Mouse (Mus musculus): ENCODE data around the gene Filip1l. TPM values are rescaled to one million over a fixed set of nuclear protein-coding genes. Genes with fewer than 3 reads are reported as not detected.

The Filip1l gene
- polyA plus RNA-seq, 1 experiment, result 57.1 TPM

DNA sequence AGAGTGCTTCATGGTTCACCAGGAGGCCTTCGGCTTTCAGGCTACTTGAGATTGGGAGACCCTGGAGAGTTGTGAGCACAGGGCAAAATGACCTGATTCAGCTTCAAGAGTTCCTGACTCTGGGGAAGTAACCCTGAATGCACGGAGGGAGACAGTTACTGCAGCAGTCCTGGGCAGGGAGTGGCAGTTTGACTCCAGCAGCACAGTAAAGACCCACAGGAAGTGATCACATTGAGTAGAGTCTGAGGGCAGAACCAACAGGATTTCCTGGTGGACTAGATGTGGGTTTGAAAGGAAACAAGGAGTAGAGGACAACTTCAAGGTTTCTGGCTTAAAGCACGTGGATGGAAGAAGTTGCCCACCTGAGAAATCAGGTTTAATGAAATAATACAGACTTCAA lies 81.7 kb downstream of the Filip1l start:
- DNase-seq (ENCODE audit: low spot score), result no peak

DNA sequence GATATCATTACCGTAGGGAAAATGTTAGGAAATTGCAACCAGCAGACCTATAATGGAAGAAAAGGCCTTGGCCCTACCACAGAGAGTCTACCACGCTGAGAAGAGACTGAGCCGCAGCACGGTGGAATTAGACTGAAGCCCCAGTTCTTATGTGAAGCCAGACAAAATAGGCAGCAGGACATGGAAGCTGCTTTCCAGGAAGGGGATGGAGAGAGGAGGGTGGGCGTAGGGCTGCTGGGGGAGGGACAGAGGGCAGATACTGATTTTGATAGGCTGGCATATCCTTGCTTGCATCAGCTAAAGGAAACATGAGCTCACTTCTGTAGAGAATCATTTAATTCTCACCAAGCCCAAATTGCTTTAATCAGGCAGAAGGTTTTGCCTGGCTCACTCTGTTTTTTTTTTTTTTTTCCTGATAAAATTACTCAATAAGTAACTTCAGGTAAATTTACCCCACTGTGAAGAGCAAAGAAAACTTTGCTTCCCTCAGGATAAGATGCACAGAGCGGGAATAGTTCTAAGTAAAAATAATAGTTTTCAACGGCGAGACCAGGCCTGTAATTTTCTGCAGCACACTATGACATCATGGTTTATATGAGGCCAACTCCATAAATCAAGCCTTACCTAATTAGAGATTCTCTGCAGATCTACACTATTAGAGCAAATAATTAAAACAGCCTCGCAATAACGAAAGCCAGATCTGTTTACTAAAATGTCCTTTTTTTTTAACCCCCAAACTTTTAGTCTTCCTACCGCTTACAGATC lies 84.8 kb downstream of the Filip1l start:
- no peak for DNase-seq (ENCODE audit: low spot score)

GRCm38 (mm10) chr16:57438288-57438685 lies 85.4 kb downstream of the Filip1l start:
- no peak for DNase-seq (ENCODE audit: low spot score)

- no peak for DNase-seq (ENCODE audit: low spot score)
Observed at GRCm38 (mm10) chr16:57439206-57439605, 86.3 kb downstream of the Filip1l start.

DNA sequence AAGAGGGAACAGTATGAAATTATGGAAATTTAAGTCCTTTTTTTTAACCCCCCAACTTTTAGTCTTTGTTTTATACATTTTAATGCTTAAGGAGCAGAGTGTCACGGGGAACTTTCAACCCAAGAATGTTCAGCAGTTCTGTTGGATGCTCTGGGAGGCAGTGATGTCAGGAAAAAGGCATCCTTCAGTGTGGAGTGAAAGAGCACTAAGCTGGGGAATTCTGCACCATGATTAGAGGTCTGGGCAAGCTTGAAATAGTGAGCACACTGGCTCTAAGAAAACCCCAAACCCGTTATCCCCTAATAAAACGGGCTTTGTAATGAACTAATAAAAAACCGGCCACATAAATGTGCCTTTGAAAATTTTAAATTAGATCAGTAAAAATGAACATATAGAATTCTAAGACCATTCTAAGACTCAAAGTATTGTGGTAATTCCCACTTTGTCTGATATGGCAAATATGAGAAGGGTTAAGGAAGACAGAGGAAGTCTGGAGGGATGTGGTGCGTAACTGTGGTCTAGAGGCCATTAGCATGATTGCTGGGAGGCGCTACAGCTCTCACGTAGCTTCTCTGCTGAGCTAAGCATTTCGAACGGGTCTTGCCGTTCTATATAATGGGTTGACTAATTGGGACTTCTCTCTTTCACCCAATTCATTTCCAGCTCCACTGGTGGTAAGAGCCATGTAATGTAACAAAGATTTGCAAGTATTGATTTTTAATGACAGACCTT lies 88.0 kb downstream of the Filip1l start:
- no peak for DNase-seq (ENCODE audit: low spot score)

- DNase-seq (ENCODE audit: low spot score), result no peak
Observed at GRCm38 (mm10) chr16:57445096-57446094, 92.5 kb downstream of the Filip1l start.

- no peak for DNase-seq (ENCODE audit: low spot score)
Observed at GRCm38 (mm10) chr16:57453009-57453408, 100.1 kb downstream of the Filip1l start.

- no peak for DNase-seq (ENCODE audit: low spot score)
Observed at GRCm38 (mm10) chr16:57454106-57454763, 101.3 kb downstream of the Filip1l start.

DNA sequence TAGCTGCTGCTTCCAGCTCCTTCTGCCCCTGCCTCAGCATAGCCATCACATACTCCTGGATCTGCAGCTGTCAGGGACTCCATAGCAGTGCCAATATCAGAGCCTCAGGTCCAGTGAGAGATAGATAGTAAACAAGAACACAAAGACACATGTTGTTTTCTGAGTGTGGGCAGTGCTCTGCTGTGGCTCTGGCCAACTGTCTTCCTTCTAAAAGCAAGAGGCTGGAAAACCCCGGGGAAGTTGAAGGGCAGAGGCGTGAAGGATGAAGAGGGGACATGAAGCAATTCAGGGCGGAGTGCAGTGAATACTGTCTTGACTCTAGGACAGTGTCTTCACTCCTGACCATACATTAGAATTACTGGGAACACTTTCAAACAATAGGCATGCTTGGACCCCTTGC lies 102.7 kb downstream of the Filip1l start:
- DNase-seq (ENCODE audit: low spot score), result no peak

DNA sequence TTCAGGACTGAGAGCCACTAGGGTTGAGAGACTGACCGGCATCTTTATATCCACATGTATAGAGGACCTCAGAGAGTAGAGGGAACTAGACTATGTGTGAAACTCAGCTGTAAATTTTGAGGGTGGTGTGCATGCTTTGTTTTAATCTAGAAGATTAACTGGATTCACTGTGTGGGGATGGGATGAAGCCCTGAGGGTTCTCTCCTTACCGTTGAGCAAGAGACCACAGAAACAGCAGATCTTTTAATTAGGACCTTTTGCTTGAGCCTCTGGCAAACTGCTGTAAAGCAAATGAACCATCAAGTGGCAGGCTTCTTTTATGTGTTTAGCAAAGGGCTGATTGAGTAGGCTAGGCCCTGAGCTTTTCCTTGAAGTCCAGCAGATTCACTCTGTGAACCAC lies 103.1 kb downstream of the Filip1l start:
- no peak for DNase-seq (ENCODE audit: low spot score)

DNA sequence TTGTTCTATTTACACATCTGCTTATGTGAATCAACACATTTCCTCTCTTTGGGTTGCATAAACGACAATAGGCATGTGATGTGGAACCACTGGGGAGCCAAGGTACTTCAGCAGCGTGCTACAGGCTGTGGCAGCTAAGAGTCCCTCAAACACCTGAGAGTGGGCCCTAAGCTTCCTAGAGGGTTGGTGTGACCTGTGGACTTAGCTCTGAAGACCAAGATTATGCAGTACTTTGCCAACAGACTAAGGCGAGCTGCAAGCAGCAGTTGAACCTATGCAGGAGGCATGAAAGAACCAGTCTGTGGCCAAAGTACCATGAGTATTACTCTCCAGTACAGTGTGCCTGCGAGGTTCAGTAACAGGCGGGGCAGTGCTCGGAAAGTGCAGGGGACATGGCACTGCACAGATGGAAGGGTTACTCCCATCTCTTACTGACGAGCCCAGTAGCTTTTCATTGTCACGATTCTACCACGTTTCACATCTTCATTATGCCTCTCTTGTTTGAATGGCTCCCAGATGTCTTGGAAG lies 112.6 kb downstream of the Filip1l start:
- no peak for DNase-seq (ENCODE audit: low spot score)

DNA sequence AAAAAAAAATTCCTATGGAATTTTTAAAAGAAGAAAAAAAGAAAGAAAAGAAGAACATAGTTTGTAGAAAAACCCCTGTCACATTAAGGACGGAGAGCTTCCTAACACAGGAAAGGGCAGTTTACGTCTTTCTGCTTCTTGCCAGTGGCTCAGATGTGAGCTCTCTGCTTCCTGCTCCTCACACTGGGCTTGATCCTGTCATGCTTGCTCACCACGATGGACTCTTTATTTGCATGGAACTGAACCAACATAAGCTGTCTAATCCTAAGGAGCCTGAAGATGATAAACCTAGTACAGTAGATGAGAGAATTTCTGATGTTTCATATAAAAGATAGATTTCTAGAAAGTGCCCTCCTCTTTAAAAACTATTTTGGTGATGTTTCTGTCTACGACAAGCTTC lies 116.4 kb downstream of the Filip1l start:
- no peak for DNase-seq (ENCODE audit: low spot score)

DNA sequence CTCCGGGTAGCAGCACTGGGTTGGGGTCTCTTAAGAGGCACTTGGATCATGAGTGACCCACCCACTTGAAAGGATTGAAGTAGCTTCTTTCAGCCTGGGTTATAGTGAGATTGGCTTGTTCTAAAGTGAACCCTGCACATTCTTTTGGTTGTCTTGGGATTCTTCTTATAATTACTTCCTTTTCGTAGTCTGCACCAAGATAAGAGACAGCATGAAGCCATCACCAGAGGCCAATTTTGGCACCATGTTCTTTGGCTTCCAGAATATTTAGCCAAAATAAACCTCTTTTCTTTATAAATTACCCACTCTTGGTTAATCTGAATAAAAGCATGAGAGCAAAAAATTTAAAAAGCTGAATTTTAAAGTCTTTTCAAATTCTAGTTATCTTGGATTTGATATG lies 117.0 kb downstream of the Filip1l start:
- no peak for DNase-seq (ENCODE audit: low spot score)

- DNase-seq (ENCODE audit: low spot score), result no peak
Observed at GRCm38 (mm10) chr16:57470286-57470830, 117.5 kb downstream of the Filip1l start.

DNA sequence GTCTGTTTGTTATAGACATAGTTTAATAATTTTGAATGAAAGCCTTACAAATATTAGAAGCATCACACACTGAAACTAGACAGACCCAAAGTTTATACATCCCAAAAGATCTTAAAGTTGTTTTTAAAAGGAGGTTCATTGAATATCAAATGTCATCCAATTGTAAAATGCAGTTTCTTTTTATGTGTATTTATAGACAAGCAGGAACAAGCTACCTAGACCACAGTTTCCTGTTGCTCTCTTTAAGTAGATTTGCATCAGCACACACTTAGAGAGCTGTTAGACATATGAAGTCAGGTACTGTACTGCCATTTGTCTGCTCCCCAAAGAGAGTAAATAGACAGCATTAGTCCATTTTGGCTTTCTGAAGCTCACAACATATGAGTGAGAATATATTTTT lies 118.2 kb downstream of the Filip1l start:
- no peak for DNase-seq (ENCODE audit: low spot score)

DNA sequence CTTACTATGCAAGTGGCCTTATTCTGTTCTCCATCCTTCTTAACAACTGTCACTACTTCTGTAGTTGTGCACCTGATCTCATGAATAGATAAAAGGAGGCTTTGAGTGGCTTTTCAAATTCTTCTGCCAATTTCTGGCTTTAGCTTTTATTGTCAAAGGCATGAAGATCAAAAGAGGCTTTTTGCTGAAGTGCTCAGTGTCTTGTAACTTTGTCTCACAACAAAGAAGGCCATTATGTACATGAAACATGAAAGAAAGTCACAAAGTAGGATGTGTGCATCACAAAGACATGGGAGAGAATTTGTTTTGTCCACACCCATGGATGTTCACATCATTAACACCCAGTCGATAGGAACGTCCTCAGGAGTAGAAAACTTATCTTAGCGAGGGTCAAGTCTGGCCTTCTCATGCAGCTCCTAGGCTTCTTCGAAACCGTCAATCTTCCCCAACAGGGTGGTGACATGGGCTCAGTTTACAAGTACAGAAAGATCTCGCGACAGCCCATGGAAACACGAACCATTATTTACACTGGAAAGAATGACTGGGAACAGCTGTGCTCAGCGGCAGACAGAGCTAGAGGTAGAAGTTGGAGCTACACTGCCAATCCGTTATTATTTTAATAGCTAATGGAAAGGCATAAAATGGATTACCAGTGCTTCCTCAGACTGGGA lies 120.7 kb downstream of the Filip1l start:
- DNase-seq (ENCODE audit: low spot score), result no peak

DNA sequence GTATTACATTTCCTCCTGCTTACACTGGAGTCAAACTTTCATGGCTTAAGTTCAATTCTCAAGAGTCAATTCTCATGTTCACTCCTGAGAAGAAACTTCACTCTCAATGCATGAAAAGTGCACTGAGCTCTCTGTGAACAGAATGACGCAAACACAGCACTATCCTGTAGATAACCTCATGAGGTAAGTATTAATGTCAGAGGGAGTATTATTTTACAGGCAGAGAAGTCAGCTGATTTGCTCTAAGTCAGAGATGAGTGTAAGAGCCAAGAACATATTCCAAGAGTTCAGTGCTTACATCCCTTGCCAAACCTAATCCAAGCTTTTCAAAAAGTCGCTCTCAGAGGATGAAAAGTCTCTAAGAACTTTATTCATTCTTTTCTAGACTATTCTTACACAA lies 125.6 kb downstream of the Filip1l start:
- DNase-seq (ENCODE audit: low spot score), result no peak

GRCm38 (mm10) chr16:57479776-57480175 lies 126.9 kb downstream of the Filip1l start:
- DNase-seq (ENCODE audit: low spot score), result no peak

DNA sequence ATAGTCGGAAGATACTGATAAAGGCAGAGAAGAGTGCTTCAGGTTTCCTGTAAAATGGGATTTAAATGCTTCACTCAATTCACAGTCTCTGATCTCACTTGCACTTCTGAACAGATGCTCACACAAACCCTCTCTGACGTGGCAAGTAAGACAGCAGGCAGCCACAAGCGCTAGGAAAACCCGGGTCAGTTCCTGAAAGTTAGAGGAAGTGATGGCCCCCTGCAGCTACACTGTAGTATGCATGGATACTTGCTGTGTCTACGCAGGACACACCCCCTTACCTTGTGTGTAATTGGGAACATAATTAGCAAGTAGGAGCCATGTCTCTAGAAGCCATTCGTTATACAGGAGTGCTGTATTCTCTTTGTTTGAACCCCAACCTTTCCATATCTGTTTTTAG lies 129.4 kb downstream of the Filip1l start:
- no peak for DNase-seq (ENCODE audit: low spot score)

GRCm38 (mm10) chr16:57482911-57483310 lies 130.0 kb downstream of the Filip1l start:
- DNase-seq (ENCODE audit: low spot score), result no peak

All from urinary bladder, adult 2 months (tissue).